Mouse (Mus musculus): ENCODE data around the gene Zswim1. TPM values are rescaled to one million over a fixed set of nuclear protein-coding genes. Genes with fewer than 3 reads are reported as not detected.

Zswim1 gene
- polyA plus RNA-seq, 1 experiment from 2014 or later, result 17.6 TPM

GRCm38 (mm10) chr2:164806614-164807013 lies 15.9 kb upstream of the Zswim1 start:
- Histone ChIP-seq H3K27me3 (ENCODE audit: control insufficient read depth, insufficient read depth, low read length) (no peaks in the 10 kb centered on the region), H3K9me3 (ENCODE audit: control insufficient read depth, low read depth, low read length) (no peaks in the 10 kb centered on the region), H3K36me3 (ENCODE audit: control insufficient read depth, insufficient read depth, low read length) (peaks cover 5% of the 10 kb centered on the region; the same call in 1 of the 2 replicates), H3K9ac (replicated peaks; ENCODE audit: low read depth, low read length) (no peak overlapping the region), H3K27ac (ENCODE audit: low read length) (no peak overlapping the region), H3K4me2 (replicated peaks; ENCODE audit: low read depth, low read length) (no peak overlapping the region), H3K4me1 (ENCODE audit: control insufficient read depth, insufficient read depth, low read length) (peaks cover 7% of the 10 kb centered on the region; the same call in 1 of the 2 replicates), H3K4me3 (ENCODE audit: low read depth, low read length) (no peak overlapping the region)
- 76% methylated on average over 7 of the region's 7 CpGs for WGBS
- no peak for ATAC-seq (ENCODE audit: insufficient number of reproducible peaks, insufficient read depth, low FRiP score, low read depth)

- Histone ChIP-seq H3K4me1 (ENCODE audit: control insufficient read depth, insufficient read depth, low read length) (peaks cover 8% of the 10 kb centered on the region; the same call in 1 of the 2 replicates), H3K27me3 (ENCODE audit: control insufficient read depth, insufficient read depth, low read length) (no peaks in the 10 kb centered on the region), H3K36me3 (ENCODE audit: control insufficient read depth, insufficient read depth, low read length) (0 out of 2 replicates have a peak, but pooled peaks cover 5% of the 10 kb centered on the region), H3K4me3 (ENCODE audit: low read depth, low read length) (no peak overlapping the region), H3K9me3 (ENCODE audit: control insufficient read depth, low read depth, low read length) (no peaks in the 10 kb centered on the region), H3K9ac (replicated peaks; ENCODE audit: low read depth, low read length) (no peak overlapping the region), H3K4me2 (replicated peaks; ENCODE audit: low read depth, low read length) (no peak overlapping the region), H3K27ac (ENCODE audit: low read length) (no peak overlapping the region)
- no peak for ATAC-seq (ENCODE audit: insufficient number of reproducible peaks, insufficient read depth, low FRiP score, low read depth)
- WGBS, result 56% methylated on average over 2 of the region's 2 CpGs
These were observed 8.9 kb upstream of the Zswim1 start for GRCm38 (mm10) chr2:164813557-164813956.

GRCm38 (mm10) chr2:164815348-164815747 lies 7.1 kb upstream of the Zswim1 start:
- H3K36me3 ChIP-seq (ENCODE audit: control insufficient read depth, insufficient read depth, low read length), result no peaks in the 10 kb centered on the region
- no peak overlapping the region for H3K4me3 ChIP-seq (ENCODE audit: low read depth, low read length)
- ATAC-seq (ENCODE audit: insufficient number of reproducible peaks, insufficient read depth, low FRiP score, low read depth), result no peak
- WGBS, result 89% methylated on average over 5 of the region's 5 CpGs
- no peak overlapping the region for H3K27ac ChIP-seq (ENCODE audit: low read length)
- no peaks in the 10 kb centered on the region for H3K27me3 ChIP-seq (ENCODE audit: control insufficient read depth, insufficient read depth, low read length)
- peaks cover 8% of the 10 kb centered on the region; the same call in 1 of the 2 replicates for H3K4me1 ChIP-seq (ENCODE audit: control insufficient read depth, insufficient read depth, low read length)
- H3K9ac ChIP-seq (replicated peaks; ENCODE audit: low read depth, low read length), result no peak overlapping the region
- H3K4me2 ChIP-seq (replicated peaks; ENCODE audit: low read depth, low read length), result no peak overlapping the region
- no peaks in the 10 kb centered on the region for H3K9me3 ChIP-seq (ENCODE audit: control insufficient read depth, low read depth, low read length)

GRCm38 (mm10) chr2:164815821-164816220 lies 6.7 kb upstream of the Zswim1 start:
- Histone ChIP-seq H3K9ac (replicated peaks; ENCODE audit: low read depth, low read length) (no peak overlapping the region), H3K27me3 (ENCODE audit: control insufficient read depth, insufficient read depth, low read length) (no peaks in the 10 kb centered on the region), H3K4me1 (ENCODE audit: control insufficient read depth, insufficient read depth, low read length) (peaks cover 8% of the 10 kb centered on the region; the same call in 1 of the 2 replicates), H3K4me2 (replicated peaks; ENCODE audit: low read depth, low read length) (no peak overlapping the region), H3K36me3 (ENCODE audit: control insufficient read depth, insufficient read depth, low read length) (0 out of 2 replicates have a peak, but pooled peaks cover under 1% of the 10 kb centered on the region), H3K27ac (ENCODE audit: low read length) (no peak overlapping the region), H3K9me3 (ENCODE audit: control insufficient read depth, low read depth, low read length) (no peaks in the 10 kb centered on the region), H3K4me3 (ENCODE audit: low read depth, low read length) (no peak overlapping the region)
- 86% methylated on average over 8 of the region's 8 CpGs for WGBS
- no peak for ATAC-seq (ENCODE audit: insufficient number of reproducible peaks, insufficient read depth, low FRiP score, low read depth)

GRCm38 (mm10) chr2:164817206-164817605 lies 5.3 kb upstream of the Zswim1 start:
- no peak overlapping the region for H3K9ac ChIP-seq (replicated peaks; ENCODE audit: low read depth, low read length)
- no peak overlapping the region for H3K4me3 ChIP-seq (ENCODE audit: low read depth, low read length)
- H3K36me3 ChIP-seq (ENCODE audit: control insufficient read depth, insufficient read depth, low read length), result peaks cover 7% of the 10 kb centered on the region; the same call in 1 of the 2 replicates
- H3K27me3 ChIP-seq (ENCODE audit: control insufficient read depth, insufficient read depth, low read length), result no peaks in the 10 kb centered on the region
- H3K4me1 ChIP-seq (ENCODE audit: control insufficient read depth, insufficient read depth, low read length), result peaks cover 8% of the 10 kb centered on the region; the same call in 1 of the 2 replicates
- no peak for ATAC-seq (ENCODE audit: insufficient number of reproducible peaks, insufficient read depth, low FRiP score, low read depth)
- H3K9me3 ChIP-seq (ENCODE audit: control insufficient read depth, low read depth, low read length), result no peaks in the 10 kb centered on the region
- H3K27ac ChIP-seq (ENCODE audit: low read length), result no peak overlapping the region
- H3K4me2 ChIP-seq (replicated peaks; ENCODE audit: low read depth, low read length), result no peak overlapping the region
- WGBS, result 70% methylated on average over 6 of the region's 6 CpGs

GRCm38 (mm10) chr2:164817703-164818102 lies 4.8 kb upstream of the Zswim1 start:
- Histone ChIP-seq H3K27me3 (ENCODE audit: control insufficient read depth, insufficient read depth, low read length) (no peaks in the 10 kb centered on the region), H3K9me3 (ENCODE audit: control insufficient read depth, low read depth, low read length) (no peaks in the 10 kb centered on the region), H3K4me3 (ENCODE audit: low read depth, low read length) (no peak overlapping the region), H3K9ac (replicated peaks; ENCODE audit: low read depth, low read length) (no peak overlapping the region), H3K4me1 (ENCODE audit: control insufficient read depth, insufficient read depth, low read length) (peaks cover 8% of the 10 kb centered on the region; the same call in 1 of the 2 replicates), H3K27ac (ENCODE audit: low read length) (no peak overlapping the region), H3K36me3 (ENCODE audit: control insufficient read depth, insufficient read depth, low read length) (peaks cover 7% of the 10 kb centered on the region; the same call in 1 of the 2 replicates), H3K4me2 (replicated peaks; ENCODE audit: low read depth, low read length) (no peak overlapping the region)
- no peak for ATAC-seq (ENCODE audit: insufficient number of reproducible peaks, insufficient read depth, low FRiP score, low read depth)
- WGBS, result 50% methylated on average over 5 of the region's 5 CpGs

GRCm38 (mm10) chr2:164821060-164821459 lies 1.4 kb upstream of the Zswim1 start:
- Histone ChIP-seq H3K4me1 (ENCODE audit: control insufficient read depth, insufficient read depth, low read length) (peaks cover 12% of the 10 kb centered on the region; the same call in 1 of the 2 replicates), H3K27me3 (ENCODE audit: control insufficient read depth, insufficient read depth, low read length) (no peaks in the 10 kb centered on the region), H3K27ac (ENCODE audit: low read length) (no peak overlapping the region), H3K36me3 (ENCODE audit: control insufficient read depth, insufficient read depth, low read length) (peaks cover 18% of the 10 kb centered on the region), H3K9ac (replicated peaks; ENCODE audit: low read depth, low read length) (no peak overlapping the region), H3K4me2 (replicated peaks; ENCODE audit: low read depth, low read length) (no peak overlapping the region), H3K9me3 (ENCODE audit: control insufficient read depth, low read depth, low read length) (no peaks in the 10 kb centered on the region), H3K4me3 (ENCODE audit: low read depth, low read length) (no peak overlapping the region)
- no peak for ATAC-seq (ENCODE audit: insufficient number of reproducible peaks, insufficient read depth, low FRiP score, low read depth)
- 86% methylated on average over 6 of the region's 6 CpGs for WGBS

GRCm38 (mm10) chr2:164823181-164823585 lies 697 bp downstream of the Zswim1 start:
- H3K36me3 ChIP-seq (ENCODE audit: control insufficient read depth, insufficient read depth, low read length), result peaks cover 35% of the 10 kb centered on the region
- peak overlapping the region; percentile 52; the same call in 1 of the 2 replicates for H3K27ac ChIP-seq (ENCODE audit: low read length)
- no peaks in the 10 kb centered on the region for H3K9me3 ChIP-seq (ENCODE audit: control insufficient read depth, low read depth, low read length)
- peak overlapping the region; percentile 60 for H3K9ac ChIP-seq (replicated peaks; ENCODE audit: low read depth, low read length)
- ATAC-seq (ENCODE audit: insufficient number of reproducible peaks, insufficient read depth, low FRiP score, low read depth), result peak; percentile 55; the same call in 1 of the 2 replicates
- H3K4me2 ChIP-seq (replicated peaks; ENCODE audit: low read depth, low read length), result peak overlapping the region; percentile 66
- WGBS, result 3% methylated on average over 10 of the region's 10 CpGs
- H3K4me3 ChIP-seq (ENCODE audit: low read depth, low read length), result peak overlapping the region; percentile 84
- H3K4me1 ChIP-seq (ENCODE audit: control insufficient read depth, insufficient read depth, low read length), result peaks cover 4% of the 10 kb centered on the region; the same call in 1 of the 2 replicates
- H3K27me3 ChIP-seq (ENCODE audit: control insufficient read depth, insufficient read depth, low read length), result no peaks in the 10 kb centered on the region

DNA sequence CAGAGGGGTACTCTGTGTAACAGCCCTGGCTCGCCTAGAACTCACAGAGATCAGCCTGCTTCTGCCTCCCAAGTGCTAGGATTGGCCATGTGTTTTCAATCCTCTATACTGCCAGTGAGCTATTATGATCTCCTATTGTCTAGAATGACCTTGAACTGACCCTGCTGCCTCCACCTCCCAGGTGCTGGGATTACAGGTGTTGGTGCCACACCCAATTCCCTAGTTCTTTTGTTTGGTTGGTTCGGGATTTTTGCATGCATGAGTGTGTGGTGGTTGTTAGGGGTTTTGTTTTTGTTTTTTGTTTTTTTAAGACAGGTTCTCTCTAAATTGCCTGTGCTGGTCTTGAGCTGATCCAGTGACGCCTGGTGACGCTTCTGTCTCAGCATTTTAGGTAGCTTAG lies 1.5 kb downstream of the Zswim1 start:
- ATAC-seq (ENCODE audit: insufficient number of reproducible peaks, insufficient read depth, low FRiP score, low read depth), result no peak

More for the DNA sequence above, 1.5 kb downstream of the Zswim1 start:
- H3K9me3 ChIP-seq (ENCODE audit: control insufficient read depth, low read depth, low read length), result no peaks in the 10 kb centered on the region
- H3K27ac ChIP-seq (ENCODE audit: low read length), result no peak overlapping the region
- peaks cover 35% of the 10 kb centered on the region for H3K36me3 ChIP-seq (ENCODE audit: control insufficient read depth, insufficient read depth, low read length)
- WGBS, result 92% methylated on average over 4 of the region's 4 CpGs
- H3K4me1 ChIP-seq (ENCODE audit: control insufficient read depth, insufficient read depth, low read length), result peaks cover 4% of the 10 kb centered on the region; the same call in 1 of the 2 replicates
- no peaks in the 10 kb centered on the region for H3K27me3 ChIP-seq (ENCODE audit: control insufficient read depth, insufficient read depth, low read length)
- H3K4me3 ChIP-seq (ENCODE audit: low read depth, low read length), result no peak overlapping the region
- peak overlapping the region; percentile 66; the same call in 1 of the 2 replicates for H3K4me2 ChIP-seq (replicated peaks; ENCODE audit: low read depth, low read length)
- no peak overlapping the region for H3K9ac ChIP-seq (replicated peaks; ENCODE audit: low read depth, low read length)

All from stomach, embryonic 14.5 days (tissue).